Mouse (Mus musculus) heart, embryonic 13.5 days (tissue): ENCODE data around the gene Ptpn23. TPM values are rescaled to one million over a fixed set of nuclear protein-coding genes. Genes with fewer than 3 reads are reported as not detected.
"Not testable (repeated sequence)": the region's sequence is repeated elsewhere in the genome, so short reads cannot be mapped to it uniquely, and the experiment has no call there.

ENCODE experiments used
- ATAC-seq: fragments of 200-750 bp; cut with Nextera tagmentation; 2 replicates; pipeline ENCODE4 v1.8.0; 2017; ENCODE audit warnings: moderate TSS enrichment; ENCODE audit not compliant: insufficient number of reproducible peaks, low FRiP score, low TSS enrichment; ENCODE audit errors: extremely low read depth
- H3K27ac ChIP-seq: fragments of 300-500 bp; sonication (generic); replicated peaks from 2 replicates; pipeline ENCODE4 v1.5.1; 2015; ENCODE audit warnings: moderate library complexity, mild to moderate bottlenecking, inconsistent platforms
- H3K27me3 ChIP-seq: fragments of 300-500 bp; sonication (generic); replicated peaks from 2 replicates; pipeline ENCODE4 v1.6.1; 2015; ENCODE audit warnings: mild to moderate bottlenecking, inconsistent platforms
- H3K36me3 ChIP-seq: fragments of 300-500 bp; sonication (generic); 2 replicates; pipeline ENCODE4 v1.6.1; 2015; ENCODE audit warnings: mild to moderate bottlenecking, inconsistent platforms
- H3K4me1 ChIP-seq: fragments of 300-500 bp; sonication (generic); 2 replicates; pipeline ENCODE4 v1.6.1; 2015; ENCODE audit warnings: inconsistent platforms
- H3K4me2 ChIP-seq: fragments of 300-500 bp; sonication (generic); 2 replicates; pipeline ENCODE4 v1.6.1; 2015; ENCODE audit warnings: inconsistent platforms, mild to moderate bottlenecking, moderate library complexity
- H3K4me3 ChIP-seq: fragments of 300-500 bp; sonication (generic); 2 replicates; pipeline ENCODE4 v1.5.1; 2015; ENCODE audit warnings: moderate library complexity, mild to moderate bottlenecking, inconsistent platforms
- H3K9ac ChIP-seq: fragments of 300-500 bp; sonication (generic); 2 replicates; pipeline ENCODE4 v1.6.1; 2015; ENCODE audit warnings: inconsistent platforms, mild to moderate bottlenecking, moderate library complexity
- H3K9me3 ChIP-seq: fragments of 300-500 bp; sonication (generic); 2 replicates; pipeline ENCODE4 v1.6.1; 2016; ENCODE audit warnings: inconsistent platforms
- WGBS: fragments of 180-500 bp; shearing (Covaris S2); methylation state at CpG from one replicate; pipeline ENCODE4 v1.1.7; 2015; ENCODE audit warnings: mixed read lengths; 5-methylcytosine and 5-hydroxymethylcytosine counted together
- polyA plus RNA-seq: library from polyadenylated mRNA; unstranded; fragments of >200 nt; fragmentation: Nextera tagmentation; extraction: Ambion mirVana; gene quantifications from 2 replicates; pipeline ENCODE4 v1.2.1, GENCODE M21; 2015

Ptpn23 gene
- polyA plus RNA-seq, 1 experiment from 2014 or later, result 15.4 TPM

DNA sequence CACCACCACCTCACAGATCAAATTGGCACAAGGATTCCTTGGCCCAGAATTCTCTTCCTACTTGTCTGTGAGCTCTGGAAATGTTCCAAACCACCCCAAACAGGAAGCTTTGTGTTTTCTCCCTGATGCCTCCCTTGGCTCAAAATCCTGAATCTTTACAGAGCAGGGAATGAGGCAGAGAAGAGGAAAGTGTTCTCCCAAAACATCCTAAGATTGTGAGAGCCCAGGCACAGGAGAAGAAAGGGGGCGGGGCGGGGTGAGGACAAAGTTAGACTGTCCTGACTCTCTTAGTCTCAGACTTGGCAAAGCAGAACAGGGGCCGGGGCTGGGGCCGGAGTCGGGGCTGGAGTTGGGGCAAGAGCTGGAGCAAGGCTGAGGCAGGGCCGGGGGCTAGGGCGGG, 4.9 kb upstream of the Ptpn23 start:
- no peaks in the 10 kb centered on the region for H3K27me3 ChIP-seq
- no peak overlapping the region for H3K27ac ChIP-seq
- H3K9ac ChIP-seq, result peak overlapping the region; percentile 37; the same call in 1 of the 2 replicates
- no peaks in the 10 kb centered on the region for H3K36me3 ChIP-seq
- peaks cover 6% of the 10 kb centered on the region for H3K4me1 ChIP-seq
- WGBS, result 61% methylated on average over 7 of the region's 7 CpGs
- no peak for ATAC-seq
- no peak overlapping the region for H3K4me3 ChIP-seq
- H3K4me2 ChIP-seq, result no peak overlapping the region
- no peaks in the 10 kb centered on the region for H3K9me3 ChIP-seq

- Histone ChIP-seq H3K9ac (no peak overlapping the region), H3K4me2 (no peak overlapping the region), H3K27me3 (no peaks in the 10 kb centered on the region), H3K36me3 (peaks cover under 1% of the 10 kb centered on the region; the same call in 1 of the 2 replicates), H3K9me3 (no peaks in the 10 kb centered on the region), H3K27ac (no peak overlapping the region), H3K4me3 (no peak overlapping the region), H3K4me1 (peaks cover 14% of the 10 kb centered on the region)
- ATAC-seq, result no peak
- 34% methylated on average over 6 of the region's 6 CpGs for WGBS
These were observed 3.2 kb upstream of the Ptpn23 start for GRCm38 (mm10) chr9:110410908-110411887.

DNA sequence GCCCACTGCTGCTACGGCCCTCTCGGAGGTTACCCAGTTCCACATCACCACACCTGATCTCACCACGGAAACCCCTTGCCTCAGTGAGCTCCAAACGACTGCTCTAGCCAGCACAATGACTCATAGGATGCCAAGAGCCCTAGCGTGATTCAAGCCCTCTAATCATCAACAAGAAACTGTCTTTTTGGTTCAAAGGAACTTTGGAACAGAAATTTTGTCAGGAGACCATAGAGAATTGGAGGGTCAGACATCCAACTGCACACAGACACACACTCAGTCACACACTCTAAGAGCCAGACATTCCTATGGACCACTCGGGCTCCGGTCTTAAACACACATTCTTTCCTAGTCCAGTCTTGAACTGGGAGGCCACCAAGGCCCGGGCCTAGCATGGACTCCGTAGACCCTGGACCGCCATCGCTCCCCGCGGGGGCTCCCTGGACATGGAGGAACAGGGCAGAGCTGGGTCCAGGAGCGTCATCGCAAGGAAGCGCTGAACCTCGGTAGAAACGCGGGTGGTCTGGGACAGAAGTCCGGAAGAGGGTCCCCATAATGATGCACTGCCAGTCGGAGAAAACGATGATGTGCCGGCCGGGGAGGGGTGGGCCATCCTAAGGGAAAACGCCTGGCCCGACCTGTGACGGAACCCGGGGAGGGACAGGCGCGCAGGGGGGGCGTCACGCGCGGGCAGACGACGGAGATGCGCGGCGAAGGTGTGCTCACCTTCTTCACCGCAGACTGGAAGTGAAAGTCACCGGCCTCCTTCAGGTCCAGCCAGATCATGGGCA, 508 bp downstream of the Ptpn23 start:
- 1% methylated on average over 41 of the region's 41 CpGs for WGBS
- Histone ChIP-seq H3K9me3 (no peaks in the 10 kb centered on the region), H3K9ac (peak overlapping the region; percentile 95), H3K4me2 (peak overlapping the region; percentile 92), H3K4me3 (peak overlapping the region; percentile 87), H3K27me3 (no peaks in the 10 kb centered on the region), H3K36me3 (peaks cover 18% of the 10 kb centered on the region), H3K4me1 (peaks cover 21% of the 10 kb centered on the region), H3K27ac (peak overlapping the region; percentile 85)
- ATAC-seq, result peak; percentile 55

DNA sequence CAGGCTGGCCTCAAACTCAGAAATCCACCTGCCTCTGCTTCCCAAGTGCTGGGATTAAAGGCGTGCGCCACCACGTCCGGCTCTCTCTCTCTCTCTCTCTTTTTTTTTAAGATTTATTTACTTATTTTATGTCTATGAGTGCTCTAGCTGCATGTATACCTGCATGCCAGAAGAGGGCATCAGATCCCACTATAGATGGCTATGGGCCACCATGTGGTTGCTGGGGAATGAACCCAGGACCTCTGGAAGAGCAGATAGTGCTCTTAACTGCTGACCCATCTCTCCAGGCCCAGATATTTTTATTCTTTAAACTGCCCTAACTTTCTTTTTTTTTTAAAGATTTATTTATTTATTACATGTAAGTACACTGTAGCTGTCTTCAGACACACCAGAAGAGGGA, 4.8 kb downstream of the Ptpn23 start:
- H3K9me3 ChIP-seq, H3K27ac ChIP-seq, H3K4me2 ChIP-seq, H3K27me3 ChIP-seq, ATAC-seq, H3K9ac ChIP-seq, H3K4me3 ChIP-seq: not testable (repeated sequence)
- Histone ChIP-seq H3K36me3 (peaks cover 41% of the 10 kb centered on the region), H3K4me1 (peaks cover 31% of the 10 kb centered on the region)
- WGBS, result 86% methylated on average over 4 of the region's 4 CpGs

- WGBS, result 96% methylated on average over 2 of the region's 2 CpGs
- Histone ChIP-seq H3K4me2 (no peak overlapping the region), H3K27ac (no peak overlapping the region), H3K4me1 (peaks cover 31% of the 10 kb centered on the region), H3K4me3 (no peak overlapping the region), H3K9me3 (no peaks in the 10 kb centered on the region), H3K9ac (no peak overlapping the region), H3K36me3 (peaks cover 46% of the 10 kb centered on the region), H3K27me3 (no peaks in the 10 kb centered on the region)
- no peak for ATAC-seq
These were observed 5.3 kb downstream of the Ptpn23 start for GRCm38 (mm10) chr9:110402731-110403130.

DNA sequence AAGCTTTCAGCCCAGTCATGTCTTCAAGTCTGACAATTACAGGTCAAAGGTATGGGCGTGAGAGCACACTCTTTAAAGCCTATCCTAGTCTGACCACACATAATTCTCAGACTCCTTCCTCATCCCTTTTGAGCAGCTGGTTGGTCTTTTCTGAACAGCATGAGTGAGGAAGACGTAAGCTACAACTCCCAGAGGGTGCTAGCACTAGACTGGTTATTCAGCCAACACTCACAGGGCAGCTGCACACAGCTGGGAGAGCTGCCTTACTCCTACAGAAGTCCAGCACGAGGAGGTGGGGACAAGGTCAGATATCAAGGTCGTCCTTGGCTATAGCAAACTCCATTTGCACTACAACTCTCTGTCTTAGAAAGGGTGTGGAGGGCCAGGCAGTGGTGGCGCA, 7.4 kb downstream of the Ptpn23 start:
- WGBS, result 61% methylated on average over 5 of the region's 5 CpGs

GRCm38 (mm10) chr9:110393295-110393694, 14.7 kb downstream of the Ptpn23 start:
- 85% methylated on average over 4 of the region's 4 CpGs for WGBS

More for the DNA sequence above, 7.4 kb downstream of the Ptpn23 start:
- H3K27me3 ChIP-seq, result no peaks in the 10 kb centered on the region
- H3K4me2 ChIP-seq, result no peak overlapping the region
- H3K27ac ChIP-seq, result peak overlapping the region; percentile 43; the same call in 1 of the 2 replicates
- no peak overlapping the region for H3K4me3 ChIP-seq
- no peak for ATAC-seq
- H3K36me3 ChIP-seq, result peaks cover 63% of the 10 kb centered on the region
- H3K9me3 ChIP-seq, result no peaks in the 10 kb centered on the region
- 0 out of 2 replicates have a peak overlapping the region, but pooled peaks have one; percentile 21 for H3K9ac ChIP-seq
- H3K4me1 ChIP-seq, result peaks cover 17% of the 10 kb centered on the region

DNA sequence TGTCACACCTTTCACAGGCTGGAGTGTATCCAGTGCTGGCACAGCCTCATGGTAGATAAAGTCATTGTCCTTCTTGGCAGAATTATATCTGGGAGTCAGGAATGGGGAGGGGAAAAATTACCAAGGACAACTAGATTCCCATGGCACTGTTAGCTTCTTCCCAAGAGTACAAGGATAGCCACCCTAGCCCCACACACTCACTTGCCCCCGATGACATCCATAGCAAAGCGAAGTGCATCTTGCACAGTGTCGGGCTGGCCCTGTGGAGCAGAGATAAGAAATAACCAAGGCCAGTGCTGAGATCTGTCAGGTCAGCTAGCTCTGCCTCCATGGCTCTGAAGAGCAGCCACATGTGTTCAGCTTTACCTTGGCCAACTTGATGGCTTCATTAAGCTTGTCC, 17.2 kb downstream of the Ptpn23 start:
- H3K27me3 ChIP-seq, result no peaks in the 10 kb centered on the region
- H3K4me1 ChIP-seq, result no peaks in the 10 kb centered on the region
- no peak for ATAC-seq
- no peak overlapping the region for H3K9ac ChIP-seq
- no peak overlapping the region for H3K27ac ChIP-seq
- peaks cover 97% of the 10 kb centered on the region for H3K36me3 ChIP-seq
- no peak overlapping the region for H3K4me3 ChIP-seq
- H3K4me2 ChIP-seq, result no peak overlapping the region
- no peaks in the 10 kb centered on the region for H3K9me3 ChIP-seq
- 76% methylated on average over 3 of the region's 3 CpGs for WGBS

More at GRCm38 (mm10) chr9:110393295-110393694, 14.7 kb downstream of the Ptpn23 start:
- H3K27ac ChIP-seq, result no peak overlapping the region
- no peak overlapping the region for H3K4me3 ChIP-seq
- H3K9me3 ChIP-seq, result no peaks in the 10 kb centered on the region
- H3K36me3 ChIP-seq, result peaks cover 96% of the 10 kb centered on the region
- no peak for ATAC-seq
- no peaks in the 10 kb centered on the region for H3K4me1 ChIP-seq
- H3K27me3 ChIP-seq, result no peaks in the 10 kb centered on the region
- no peak overlapping the region for H3K4me2 ChIP-seq
- H3K9ac ChIP-seq, result no peak overlapping the region

GRCm38 (mm10) chr9:110388011-110388410, 20.0 kb downstream of the Ptpn23 start:
- no peak overlapping the region for H3K27ac ChIP-seq
- H3K4me2 ChIP-seq, result no peak overlapping the region
- WGBS, result 85% methylated on average over 7 of the region's 7 CpGs
- H3K27me3 ChIP-seq, result no peaks in the 10 kb centered on the region
- H3K4me3 ChIP-seq, result no peak overlapping the region
- H3K36me3 ChIP-seq, result peaks cover 100% of the 10 kb centered on the region
- no peaks in the 10 kb centered on the region for H3K4me1 ChIP-seq
- H3K9me3 ChIP-seq, result no peaks in the 10 kb centered on the region
- no peak overlapping the region for H3K9ac ChIP-seq
- no peak for ATAC-seq

- H3K4me2 ChIP-seq, result no peak overlapping the region
- no peaks in the 10 kb centered on the region for H3K9me3 ChIP-seq
- H3K4me3 ChIP-seq, result no peak overlapping the region
- ATAC-seq, result no peak
- 0 out of 2 replicates have a peak, but pooled peaks cover 3% of the 10 kb centered on the region for H3K27me3 ChIP-seq
- WGBS, result 84% methylated on average over 7 of the region's 7 CpGs
- no peak overlapping the region for H3K27ac ChIP-seq
- peaks cover 10% of the 10 kb centered on the region for H3K4me1 ChIP-seq
- H3K36me3 ChIP-seq, result peaks cover 88% of the 10 kb centered on the region
- H3K9ac ChIP-seq, result no peak overlapping the region
These were observed 23.6 kb downstream of the Ptpn23 start for GRCm38 (mm10) chr9:110384369-110384929.

GRCm38 (mm10) chr9:110381292-110381691, 26.7 kb downstream of the Ptpn23 start:
- no peak overlapping the region for H3K27ac ChIP-seq
- H3K4me3 ChIP-seq, result no peak overlapping the region
- 0 out of 2 replicates have a peak, but pooled peaks cover 3% of the 10 kb centered on the region for H3K27me3 ChIP-seq
- no peak overlapping the region for H3K9ac ChIP-seq
- H3K4me2 ChIP-seq, result peak overlapping the region; percentile 61; the same call in 1 of the 2 replicates
- H3K36me3 ChIP-seq, result peaks cover 86% of the 10 kb centered on the region
- peaks cover 10% of the 10 kb centered on the region for H3K4me1 ChIP-seq
- no peaks in the 10 kb centered on the region for H3K9me3 ChIP-seq
- ATAC-seq, result no peak
- 76% methylated on average over 12 of the region's 12 CpGs for WGBS
